Mouse (Mus musculus): ENCODE measurements at regions not wholly inside any gene's neighbourhood (a gene's known extent, or its start where the extent isn't known, plus 50 kb on each side); places are given as distances from the start of the nearest gene placed in this dataset.

DNA sequence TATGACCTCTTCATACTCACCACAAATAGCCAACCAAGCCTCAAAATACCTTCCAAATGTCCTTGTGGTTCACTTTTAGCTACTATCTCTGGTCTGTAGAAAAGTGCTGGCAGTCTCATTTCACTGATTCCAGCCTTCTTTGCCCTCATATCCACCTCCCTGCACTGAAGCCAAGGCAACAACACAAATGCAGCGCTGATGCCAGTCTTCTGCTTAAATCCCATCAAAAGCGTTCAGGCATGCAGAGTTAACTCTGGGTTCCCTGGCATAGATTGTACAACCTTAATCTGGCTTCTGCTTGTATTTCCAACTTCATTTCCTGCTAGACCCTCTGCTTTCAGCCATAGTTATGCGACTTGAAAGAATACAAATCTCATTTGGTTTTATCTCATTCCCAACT, 362.9 kb upstream of the Fam49a start:
- no peak for DNase-seq

DNA sequence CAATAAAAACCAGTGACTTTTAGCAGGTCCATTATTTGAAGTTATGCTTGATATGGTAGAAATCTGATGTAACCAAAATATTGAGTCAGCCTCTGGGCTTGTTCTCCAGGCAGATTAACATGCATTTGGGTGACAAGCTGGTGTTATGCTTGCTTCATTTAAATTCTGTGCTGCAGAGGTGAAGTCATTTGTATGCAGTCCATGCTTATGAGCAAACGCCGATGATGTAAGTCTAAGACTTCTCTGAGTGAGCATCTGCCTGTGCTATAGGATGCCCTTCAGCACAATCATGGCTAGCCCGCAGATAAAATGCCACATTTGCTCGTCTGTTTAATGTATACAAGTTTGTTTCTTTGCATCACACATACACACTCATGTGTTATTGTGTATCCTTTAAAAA, 355.4 kb upstream of the Fam49a start:
- no peak for DNase-seq

All from kidney, adult 18-20 months (tissue).